Mouse (Mus musculus) kidney, postnatal 4 days (tissue): ENCODE data around the gene Fkbp8.
"Not testable (repeated sequence)": the region's sequence is repeated elsewhere in the genome, so short reads cannot be mapped to it uniquely, and the experiment has no call there.

ENCODE experiments used
- DNase-seq, 2 experiments: peaks; one replicate each; pipeline ENCODE4 v3.0.0; 2021; ENCODE audit warnings: mixed read lengths in 2 of 2

Fkbp8 gene

GRCm38 (mm10) chr8:70502540-70502939 is 25.0 kb upstream of the Fkbp8 start:
- DNase-seq: no peak

GRCm38 (mm10) chr8:70503062-70503750 is 24.3 kb upstream of the Fkbp8 start:
- DNase-seq: peak; percentile 78 to 87

GRCm38 (mm10) chr8:70504291-70504716 is 23.2 kb upstream of the Fkbp8 start:
- peak; percentile 70 to 77 for DNase-seq

- DNase-seq: peak; percentile 85 to 88
Observed at GRCm38 (mm10) chr8:70504851-70505250, 22.7 kb upstream of the Fkbp8 start.

GRCm38 (mm10) chr8:70505698-70506327 is 21.7 kb upstream of the Fkbp8 start:
- peak in 1 of 2 experiments; percentile 54 for DNase-seq

GRCm38 (mm10) chr8:70506328-70507026 is 21.0 kb upstream of the Fkbp8 start, which contains the start of gene Rex1bd:
Rex1bd (minus strand) TSS chr8:70506752.
- DNase-seq: peak; percentile 98

GRCm38 (mm10) chr8:70507027-70507393 is 20.5 kb upstream of the Fkbp8 start:
- no peak for DNase-seq

- DNase-seq: no peak
Observed at GRCm38 (mm10) chr8:70509281-70509952, 18.1 kb upstream of the Fkbp8 start.

GRCm38 (mm10) chr8:70510228-70510915 is 17.2 kb upstream of the Fkbp8 start, which contains the start of gene Uba52:
Uba52 (minus strand) TSS chr8:70510801.
- peak; percentile 97 to 98 for DNase-seq

GRCm38 (mm10) chr8:70511174-70511573 is 16.4 kb upstream of the Fkbp8 start:
- not testable (repeated sequence) for DNase-seq

- DNase-seq: no peak
Observed at GRCm38 (mm10) chr8:70511770-70512169, 15.8 kb upstream of the Fkbp8 start.

GRCm38 (mm10) chr8:70512253-70512903 is 15.1 kb upstream of the Fkbp8 start:
- no peak for DNase-seq

- DNase-seq: no peak
Observed at GRCm38 (mm10) chr8:70513441-70513840, 14.1 kb upstream of the Fkbp8 start.

GRCm38 (mm10) chr8:70517940-70518643 is 9.4 kb upstream of the Fkbp8 start:
- DNase-seq: no peak

GRCm38 (mm10) chr8:70519043-70519442 is 8.5 kb upstream of the Fkbp8 start:
- no peak for DNase-seq

- DNase-seq: no peak
Observed at GRCm38 (mm10) chr8:70519606-70520005, 7.9 kb upstream of the Fkbp8 start.

GRCm38 (mm10) chr8:70522592-70523403 is 4.7 kb upstream of the Fkbp8 start:
- peak; percentile 96 to 97 for DNase-seq

- DNase-seq: no peak
Observed at GRCm38 (mm10) chr8:70527111-70527511, 413 bp upstream of the Fkbp8 start.

- DNase-seq: no peak
Observed at GRCm38 (mm10) chr8:70528182-70528797, 766 bp downstream of the Fkbp8 start.

GRCm38 (mm10) chr8:70529299-70529698 is 1.8 kb downstream of the Fkbp8 start:
- no peak for DNase-seq
